Mouse (Mus musculus): ENCODE results near the gene Ralb.

Ralb gene

GRCm38 (mm10) chr1:119530941-119531340 is 26.3 kb upstream of the Ralb start:
- in situ Hi-C loops (cut with MboI; ENCODE audit: unreplicated experiment in 2 of 2), result loop anchor here (10.0 to 25.0 kb wide), 2 partner anchors 384 to 1906 kb away; partner anchors contain the start of genes Ccdc93 (in 1 of the 2) and Tmem177 (in 1 of the 2)

DNA sequence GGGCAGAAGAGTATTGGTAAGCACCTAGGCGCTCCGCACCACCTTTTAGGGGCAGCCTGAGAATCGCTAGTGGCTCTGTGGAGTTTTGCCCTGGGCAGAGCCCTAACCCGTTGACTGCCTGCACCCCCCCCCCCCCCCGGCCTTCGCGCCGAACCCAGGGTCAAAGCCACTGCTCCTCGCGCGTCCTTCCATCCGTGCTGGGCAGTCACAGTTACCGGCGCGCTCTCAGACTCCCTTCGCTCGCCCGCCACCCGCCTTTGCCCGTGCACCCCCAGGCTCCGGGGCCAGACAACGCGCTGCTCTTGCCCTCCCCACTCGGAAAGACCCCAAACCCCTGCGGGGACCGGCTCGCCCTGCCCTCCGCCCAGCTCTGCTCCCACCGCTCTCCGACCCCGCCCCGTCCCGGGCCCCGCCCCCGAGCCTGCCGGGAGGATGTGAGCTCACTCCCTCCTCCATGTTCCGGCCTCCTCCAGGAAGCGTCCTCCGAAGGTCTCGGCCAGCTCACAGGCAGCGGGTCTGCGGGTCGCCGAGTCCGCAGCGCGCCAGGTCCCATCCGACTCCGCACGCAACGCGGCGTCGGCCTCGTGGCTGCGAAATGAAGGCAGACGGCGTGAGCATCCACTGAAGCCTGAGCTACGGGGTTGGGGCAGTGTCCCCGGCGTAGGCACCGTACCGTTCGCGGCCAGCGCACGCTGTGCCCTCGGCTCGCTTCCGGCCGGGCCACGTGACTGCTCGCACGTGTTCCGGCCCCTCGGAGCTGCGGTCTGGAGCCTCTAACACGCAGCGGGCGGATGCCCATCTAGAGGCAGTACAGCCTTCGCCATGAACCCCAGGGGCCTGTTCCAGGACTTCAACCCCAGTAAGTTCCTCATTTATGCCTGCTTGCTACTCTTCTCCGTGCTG is 21.3 kb upstream of the Ralb start, which contains the start of gene Tmem185b:
TSS of gene Tmem185b (plus strand) at position 472 of the 903 bp plus-strand sequence.
- in situ Hi-C loops (cut with MboI; ENCODE audit: unreplicated experiment in 2 of 2), result loop anchor here in 1 of 2 experiments (25.0 kb wide), 1 partner anchor 1911 kb away; the partner anchor contains the start of gene Ccdc93

DNA sequence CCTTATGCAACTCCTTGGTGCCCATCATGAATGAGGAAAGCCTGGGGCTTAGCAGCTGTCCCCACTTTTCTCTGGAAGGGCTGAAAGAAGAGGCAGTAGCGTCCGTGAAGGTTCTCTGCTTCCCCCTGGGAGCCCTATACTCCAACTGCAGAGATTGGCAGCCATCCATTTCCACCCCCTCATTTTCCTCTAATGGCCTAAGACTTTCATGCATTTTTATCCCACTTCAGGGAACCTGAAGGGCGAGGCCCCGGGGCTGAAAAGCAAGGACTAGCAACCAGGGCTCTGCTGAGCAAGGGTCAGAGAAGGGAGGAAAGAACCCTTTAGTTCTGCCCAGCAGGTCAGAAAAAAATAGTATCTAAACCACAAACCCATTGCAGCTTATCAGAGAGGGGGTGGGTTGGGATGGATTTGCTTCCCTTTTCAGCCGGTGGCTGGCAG is 20.4 kb upstream of the Ralb start:
- in situ Hi-C loops (cut with MboI; ENCODE audit: unreplicated experiment in 2 of 2), result loop anchor here in 1 of 2 experiments (25.0 kb wide), 1 partner anchor 1912 kb away; the partner anchor contains the start of gene Ccdc93

DNA sequence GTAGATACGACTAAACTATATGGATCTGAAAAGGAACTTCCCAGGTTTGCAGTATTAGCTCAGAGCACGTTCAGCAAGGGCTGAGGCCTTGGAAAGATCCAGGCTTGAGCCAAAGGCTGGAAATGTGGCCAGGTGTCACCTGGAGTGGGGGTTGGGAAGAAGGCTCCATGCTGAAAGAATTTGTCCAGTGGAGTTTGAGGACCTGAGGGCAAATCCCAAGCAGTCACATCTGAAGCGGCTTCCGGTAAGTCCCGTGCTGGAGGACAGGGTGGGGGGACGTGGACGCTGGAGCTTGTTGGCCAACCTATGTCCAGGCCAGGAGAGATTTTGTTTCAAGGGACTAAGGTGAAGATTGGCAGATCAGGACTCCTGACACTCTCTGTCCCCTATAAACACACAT is 19.2 kb upstream of the Ralb start:
- in situ Hi-C loops (cut with MboI; ENCODE audit: unreplicated experiment in 2 of 2), result no loop called here

DNA sequence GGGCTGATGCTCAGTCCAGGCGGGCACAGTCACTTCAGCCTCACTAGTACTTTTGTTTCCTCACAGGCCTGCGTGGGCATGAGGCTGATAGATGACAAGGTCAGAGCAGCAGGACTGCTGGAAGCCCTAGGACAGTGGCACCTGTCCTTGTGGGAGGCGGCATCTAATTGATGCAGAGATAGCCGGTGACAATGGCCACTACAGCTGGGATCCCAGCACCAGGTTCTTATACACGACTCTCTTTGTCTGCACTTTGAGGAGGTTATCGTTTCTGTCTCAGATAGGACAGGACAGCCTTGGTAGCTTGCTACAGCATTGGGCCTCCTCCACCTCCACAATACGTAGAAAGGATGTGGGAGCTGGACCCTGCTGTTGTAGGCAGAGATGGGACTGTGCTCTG is 18.8 kb upstream of the Ralb start:
- in situ Hi-C loops (cut with MboI; ENCODE audit: unreplicated experiment in 2 of 2), result no loop called here

GRCm38 (mm10) chr1:119522726-119523125 is 18.1 kb upstream of the Ralb start:
- in situ Hi-C loops (cut with MboI; ENCODE audit: unreplicated experiment in 2 of 2), result no loop called here

GRCm38 (mm10) chr1:119521681-119522080 is 17.1 kb upstream of the Ralb start:
- in situ Hi-C loops (cut with MboI; ENCODE audit: unreplicated experiment in 2 of 2), result no loop called here

DNA sequence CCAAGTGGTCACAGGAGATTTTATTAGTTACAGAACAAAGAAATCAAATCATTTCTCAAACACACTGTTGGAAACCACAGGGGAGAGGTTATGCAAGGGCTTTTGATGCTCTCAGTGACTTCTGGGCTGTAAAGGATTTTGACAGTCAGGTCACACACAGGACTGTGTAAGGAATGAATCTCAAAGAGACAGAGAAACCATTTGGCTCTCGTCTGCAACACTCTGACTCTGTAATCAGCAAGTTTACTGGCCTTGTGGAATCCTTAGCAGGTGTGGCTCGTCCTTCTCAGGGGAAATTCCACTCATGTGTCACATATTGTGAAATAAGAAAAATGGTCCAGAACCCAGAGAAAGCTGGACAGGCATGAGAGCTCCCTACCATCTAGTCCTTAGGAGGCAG is 16.4 kb upstream of the Ralb start:
- in situ Hi-C loops (cut with MboI; ENCODE audit: unreplicated experiment in 2 of 2), result no loop called here

- in situ Hi-C loops (cut with MboI; ENCODE audit: unreplicated experiment in 2 of 2), result no loop called here
Measured at GRCm38 (mm10) chr1:119519286-119519685, 14.7 kb upstream of the Ralb start.

GRCm38 (mm10) chr1:119518786-119519185 is 14.2 kb upstream of the Ralb start:
- in situ Hi-C loops (cut with MboI; ENCODE audit: unreplicated experiment in 2 of 2), result no loop called here

DNA sequence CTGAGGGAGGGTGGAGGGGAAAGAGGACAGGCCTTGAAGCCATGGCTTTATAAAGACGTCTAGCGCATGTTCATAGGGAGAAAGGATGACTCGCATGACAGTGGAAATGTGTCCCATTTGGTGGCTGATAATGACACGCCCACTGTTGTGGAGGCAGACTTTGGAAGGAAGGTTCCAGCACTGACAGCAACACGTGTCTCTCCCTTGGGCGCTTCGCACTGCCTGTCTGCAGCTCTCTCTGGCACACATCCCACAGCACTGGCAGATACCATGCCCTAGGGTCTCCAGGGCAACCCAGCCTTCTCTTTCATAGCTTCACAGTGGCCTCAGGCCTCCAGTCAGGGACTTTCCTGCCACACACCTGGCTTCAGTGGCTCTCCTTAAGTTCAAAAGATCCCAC is 13.5 kb upstream of the Ralb start:
- in situ Hi-C loops (cut with MboI; ENCODE audit: unreplicated experiment in 2 of 2), result no loop called here

DNA sequence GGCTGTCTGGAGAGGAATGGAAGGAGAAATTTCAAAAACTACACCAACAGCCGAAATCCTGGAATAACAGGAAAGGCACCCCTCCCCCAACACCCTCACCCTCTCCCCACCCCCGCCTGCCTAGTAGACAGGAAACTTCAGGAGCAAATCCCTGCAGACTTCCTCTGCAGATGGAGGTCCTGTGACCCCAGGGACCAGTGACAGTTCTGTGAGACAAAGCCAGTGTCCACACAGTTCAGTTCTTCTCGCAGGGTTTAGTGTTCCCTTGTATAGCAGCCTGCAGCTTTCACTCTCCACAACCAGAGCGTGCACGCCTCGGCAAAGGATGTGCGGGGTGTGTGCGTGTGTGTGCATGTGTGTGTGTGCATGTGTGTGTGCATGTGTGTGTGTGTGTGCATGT is 6.3 kb upstream of the Ralb start:
- in situ Hi-C loops (cut with MboI; ENCODE audit: unreplicated experiment in 2 of 2), result no loop called here

- in situ Hi-C loops (cut with MboI; ENCODE audit: unreplicated experiment in 2 of 2), result no loop called here
Measured at GRCm38 (mm10) chr1:119510409-119510808, 5.8 kb upstream of the Ralb start.

- in situ Hi-C loops (cut with MboI; ENCODE audit: unreplicated experiment in 2 of 2), result no loop called here
Measured at GRCm38 (mm10) chr1:119509474-119509873, 4.9 kb upstream of the Ralb start.

DNA sequence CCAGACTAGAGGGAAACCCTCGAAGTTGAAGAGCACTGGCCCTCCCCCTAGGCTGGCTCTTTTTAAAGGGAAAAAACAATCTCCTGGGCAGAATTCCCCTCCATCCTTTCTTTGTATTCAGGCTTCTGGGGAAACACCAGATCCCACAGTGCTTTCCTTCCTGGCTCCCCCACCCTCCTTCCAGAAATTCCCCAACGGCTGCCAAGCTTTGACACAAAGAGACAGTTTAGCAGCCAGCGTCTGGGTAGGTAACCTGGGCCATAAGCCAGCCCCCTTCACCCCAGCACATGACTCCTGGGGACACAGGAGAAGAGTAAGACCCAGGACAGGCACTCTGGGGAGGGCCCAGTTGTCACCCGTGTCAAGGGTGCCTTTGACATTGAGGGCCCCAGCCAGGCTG is 4.0 kb upstream of the Ralb start:
- in situ Hi-C loops (cut with MboI; ENCODE audit: unreplicated experiment in 2 of 2), result no loop called here

- in situ Hi-C loops (cut with MboI; ENCODE audit: unreplicated experiment in 2 of 2), result no loop called here
Measured at GRCm38 (mm10) chr1:119505951-119506350, 1.4 kb upstream of the Ralb start.

DNA sequence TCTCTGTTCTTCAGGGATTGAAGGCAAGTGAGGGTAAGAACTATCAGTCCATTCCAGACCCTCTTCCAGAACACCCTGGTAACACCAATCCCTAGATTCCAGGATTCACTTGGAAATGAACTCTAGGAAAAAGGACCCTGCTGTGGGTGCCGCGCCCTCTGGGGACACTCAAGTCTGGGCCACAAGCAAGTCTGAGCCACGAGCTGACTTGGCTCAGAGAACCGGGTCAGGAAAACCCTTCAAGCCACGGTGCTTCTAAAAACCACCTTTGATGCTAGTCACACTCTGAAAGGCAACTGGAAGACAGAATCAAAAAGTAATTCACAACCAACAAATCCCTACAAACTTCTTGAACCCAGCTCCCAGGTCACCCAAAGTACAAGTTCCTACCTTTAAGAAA is 786 bp downstream of the Ralb start:
- in situ Hi-C loops (cut with MboI; ENCODE audit: unreplicated experiment in 2 of 2), result no loop called here

- in situ Hi-C loops (cut with MboI; ENCODE audit: unreplicated experiment in 2 of 2), result no loop called here
Measured at GRCm38 (mm10) chr1:119503181-119503580, 1.4 kb downstream of the Ralb start.

DNA sequence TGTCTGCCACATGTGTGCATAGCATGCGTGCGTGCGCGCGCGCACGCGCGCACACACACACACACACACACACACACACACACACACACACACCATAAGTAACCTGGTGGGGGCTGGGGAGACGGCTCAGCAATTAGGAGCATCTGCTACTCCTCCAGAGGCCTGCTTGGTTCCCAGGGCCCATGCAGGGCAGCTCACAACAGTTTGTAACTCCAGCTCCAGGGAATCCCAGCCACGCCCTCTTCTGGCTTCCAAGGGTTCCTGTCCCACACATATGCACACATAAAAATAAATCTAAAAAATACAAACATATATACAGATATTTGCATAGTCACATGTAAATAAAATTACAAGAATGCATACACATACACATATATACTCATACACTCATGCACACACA is 1.9 kb downstream of the Ralb start:
- in situ Hi-C loops (cut with MboI; ENCODE audit: unreplicated experiment in 2 of 2), result no loop called here

- in situ Hi-C loops (cut with MboI; ENCODE audit: unreplicated experiment in 2 of 2), result no loop called here
Measured at GRCm38 (mm10) chr1:119501881-119502280, 2.7 kb downstream of the Ralb start.

DNA sequence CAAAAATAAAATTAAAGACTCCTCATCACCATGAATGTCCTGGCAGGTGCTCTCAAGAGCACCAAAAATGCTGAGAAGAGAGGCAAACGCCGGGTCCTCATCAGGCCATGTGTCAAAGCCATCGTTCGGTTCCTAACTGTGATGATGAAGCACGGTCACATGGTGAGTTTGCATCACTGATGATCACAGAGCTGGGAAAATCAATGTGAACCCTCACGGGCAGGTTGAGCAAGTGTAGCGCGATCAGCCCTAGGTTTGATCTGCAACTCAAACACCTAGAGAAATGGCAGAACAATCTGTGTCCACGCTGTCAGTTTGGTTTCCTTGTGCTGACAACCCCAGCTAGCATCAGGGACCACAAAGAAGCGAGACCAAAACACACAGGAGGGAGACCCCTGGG is 5.1 kb downstream of the Ralb start:
- in situ Hi-C loops (cut with MboI; ENCODE audit: unreplicated experiment in 2 of 2), result loop anchor here in 1 of 2 experiments (25.0 kb wide), 1 partner anchor 412 kb away; no protein-coding TSS in a partner anchor

Measured in v-Abl transformed pro-B cells (cell line).